ENCODE assay signal across 8 mouse cellular contexts in the genomic region with DNA sequence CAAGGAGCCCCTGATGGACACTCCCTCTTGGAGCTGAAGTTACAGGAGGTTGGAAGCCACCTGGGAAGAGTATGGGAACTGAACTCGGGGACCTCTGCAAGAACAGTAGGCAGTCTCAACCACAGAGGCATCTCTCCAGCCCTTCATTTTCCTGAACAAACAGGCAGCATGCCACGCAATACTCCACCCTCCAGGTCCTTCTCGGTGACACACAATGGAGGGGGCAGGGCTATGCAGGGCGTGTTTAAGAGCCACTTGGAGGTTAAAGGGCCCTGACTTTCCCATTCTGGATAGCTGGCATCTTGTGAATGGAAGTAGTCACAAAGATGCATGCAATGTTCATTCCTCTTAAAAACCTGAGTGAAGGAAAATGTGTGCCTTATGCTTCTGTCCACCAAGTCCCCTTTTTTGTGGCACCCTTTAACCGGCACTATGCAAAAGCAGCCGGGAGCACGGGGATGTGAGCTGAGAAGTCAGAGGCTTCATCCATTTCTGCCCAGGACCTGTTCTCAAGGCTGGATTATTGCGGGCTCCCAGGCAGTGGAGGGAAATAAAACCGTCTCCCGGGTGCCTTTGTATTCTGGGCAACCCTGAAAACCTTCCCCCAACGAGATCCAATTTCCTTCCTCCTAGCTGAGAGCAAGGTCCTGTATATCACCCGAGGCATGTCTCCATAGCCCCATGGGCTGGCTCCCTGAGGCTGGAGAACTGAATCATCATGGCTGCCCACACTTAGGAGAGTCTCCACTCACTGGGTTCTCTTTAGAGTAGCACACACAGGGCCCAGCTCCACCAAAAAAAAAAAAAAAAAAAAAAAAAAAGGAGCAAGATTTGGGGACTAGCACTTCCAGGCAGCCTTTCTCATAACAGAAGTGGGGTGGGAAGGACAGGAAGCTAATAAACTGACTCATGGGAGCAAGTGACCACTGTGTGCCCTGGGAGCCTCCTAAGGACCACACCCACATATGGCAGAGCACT. TPM values are rescaled to one million over a fixed set of nuclear protein-coding genes. Genes with fewer than 3 reads are reported as not detected.
DNase-seq lines count a peak whose midpoint lies in the region; ATAC-seq and TF ChIP-seq lines count a peak whose summit lies in the region.

No protein-coding gene starts in this region.

- peaks cover 12% of the 10 kb centered on the region; the same call in 1 of the 2 replicates for H3K27me3 ChIP-seq in hindbrain, embryonic 10.5 days (ENCODE audit: insufficient read depth, poor library complexity, severe bottlenecking)
- no peaks in the 10 kb centered on the region for H3K27me3 ChIP-seq in hindbrain, embryonic 14.5 days (ENCODE audit: control insufficient read depth, insufficient read depth, low read length)
- no peaks in the 10 kb centered on the region for H3K27me3 ChIP-seq in lung, embryonic 14.5 days (ENCODE audit: insufficient read depth, low read length)

- no peak overlapping the region for H3K4me3 ChIP-seq in hindbrain, embryonic 10.5 days
- H3K4me3 ChIP-seq in hindbrain, embryonic 14.5 days (replicated peaks; ENCODE audit: low read length) = no peak overlapping the region
- no peak overlapping the region for H3K4me3 ChIP-seq in lung, embryonic 14.5 days (ENCODE audit: low read depth, low read length)

- H3K27ac ChIP-seq in hindbrain, embryonic 10.5 days = peak overlapping the region; percentile 23; the same call in 1 of the 2 replicates
- H3K27ac ChIP-seq in hindbrain, embryonic 14.5 days = no peak overlapping the region
- H3K27ac ChIP-seq in lung, embryonic 14.5 days (ENCODE audit: low read depth) = no peak overlapping the region

- no peak for TF ChIP-seq CTCF in lung, embryonic 14.5 days (IDR thresholded peaks at IDR 0.05; ENCODE audit: low read depth)

- intact Hi-C loops in heart, postnatal 14 days (cut with DNase I) = no loop called here

- WGBS in hindbrain, embryonic 10.5 days = 32% methylated on average over 12 of the region's 12 CpGs
- 28% methylated on average over 12 of the region's 12 CpGs for WGBS in hindbrain, embryonic 14.5 days
- 37% methylated on average over 12 of the region's 12 CpGs for WGBS in lung, embryonic 14.5 days

- H3K4me1 ChIP-seq in hindbrain, embryonic 10.5 days (replicated peaks) = peaks cover 72% of the 10 kb centered on the region
- H3K4me1 ChIP-seq in hindbrain, embryonic 14.5 days (replicated peaks; ENCODE audit: control insufficient read depth, insufficient read depth, low read length) = peaks cover 18% of the 10 kb centered on the region
- 0 out of 2 replicates have a peak, but pooled peaks cover 7% of the 10 kb centered on the region for H3K4me1 ChIP-seq in lung, embryonic 14.5 days (ENCODE audit: insufficient read depth)

- ATAC-seq in hindbrain, embryonic 14.5 days (ENCODE audit: low FRiP score) = no peak
- ATAC-seq in lung, embryonic 14.5 days (ENCODE audit: insufficient read depth) = no peak
- no peak for ATAC-seq in granulocyte monocyte progenitor cell, adult 5-6 weeks (replicated peaks; ENCODE audit: poor library complexity, severe bottlenecking)

- H3K36me3 ChIP-seq in hindbrain, embryonic 10.5 days = no peaks in the 10 kb centered on the region
- H3K36me3 ChIP-seq in hindbrain, embryonic 14.5 days (replicated peaks; ENCODE audit: control insufficient read depth, insufficient read depth) = no peaks in the 10 kb centered on the region
- H3K36me3 ChIP-seq in lung, embryonic 14.5 days (ENCODE audit: insufficient read depth) = no peaks in the 10 kb centered on the region

- no peaks in the 10 kb centered on the region for H3K9me3 ChIP-seq in hindbrain, embryonic 10.5 days
- no peaks in the 10 kb centered on the region for H3K9me3 ChIP-seq in hindbrain, embryonic 14.5 days (ENCODE audit: control insufficient read depth, low read length)
- H3K9me3 ChIP-seq in lung, embryonic 14.5 days (ENCODE audit: low read depth, low read length) = no peaks in the 10 kb centered on the region

- no peak overlapping the region for H3K9ac ChIP-seq in hindbrain, embryonic 14.5 days
- no peak overlapping the region for H3K9ac ChIP-seq in lung, embryonic 14.5 days

- no peak for DNase-seq in hindbrain, embryonic 10.5 days (ENCODE audit: low spot score)
- no peak for DNase-seq in hindbrain, embryonic 14.5 days (ENCODE audit: low spot score)
- peak; percentile 72 for DNase-seq in ZHBTc4 (ENCODE audit: low read depth, low spot score)
- peak; percentile 41 to 49 for DNase-seq in heart, postnatal 14 days
- peak; percentile 50 for DNase-seq in lung, embryonic 14.5 days
- no peak for DNase-seq in gastrocnemius, postnatal 4 days (ENCODE audit: low spot score in 2 of 2)
- no peak for DNase-seq in thymus, postnatal 4 days

- H3K4me2 ChIP-seq in hindbrain, embryonic 14.5 days (replicated peaks) = no peak overlapping the region
- H3K4me2 ChIP-seq in lung, embryonic 14.5 days = no peak overlapping the region; the same call in 1 of the 2 replicates

RNA-seq across cellular contexts. Expression of gene Hk1, which starts 42.8 kb away (rescaled TPM):
- 30.0 and 34.0 TPM in 2 replicates for polyA plus RNA-seq in hindbrain, embryonic 10.5 days (2016; fragmentation: Nextera tagmentation; extraction: Ambion mirVana)
- polyA plus RNA-seq in hindbrain, embryonic 14.5 days (2014; fragmentation: Nextera tagmentation; extraction: Ambion mirVana) = 89.9 and 105 TPM in 2 replicates
- total RNA-seq in heart, postnatal 14 days (2021) = 100 to 1,000 TPM; 120 to 132 TPM
- polyA plus RNA-seq in lung, embryonic 14.5 days (2014; fragmentation: Nextera tagmentation; extraction: Ambion mirVana) = 20.9 and 22.4 TPM in 2 replicates
- total RNA-seq in gastrocnemius, postnatal 4 days (2021) = 10 to 100 TPM; 26.1 to 27.2 TPM
- 46.4 and 67.3 TPM in 2 replicates for total RNA-seq in granulocyte monocyte progenitor cell, adult 5-6 weeks (2014; fragmentation: Nextera tagmentation)
- 72.6 and 73.2 TPM in 2 replicates for total RNA-seq in granulocyte monocyte progenitor cell, adult 5-6 weeks (2017)

Comparison
In these comparisons a context has a peak if more than half of its experiments do, and no peak if none do; other contexts are left out.
1. DNase-seq: peak in ZHBTc4 (single experiment), heart, postnatal 14 days (2 of 2) and lung, embryonic 14.5 days (single experiment); none in hindbrain, embryonic 10.5 days (single experiment), hindbrain, embryonic 14.5 days (single experiment), gastrocnemius, postnatal 4 days (0 of 2) and thymus, postnatal 4 days (single experiment).